Mouse (Mus musculus) effector memory CD4-positive, alpha-beta T cell, adult 7 months (primary cell): ENCODE measurements around the gene Cox11. TPM values are rescaled to one million over a fixed set of nuclear protein-coding genes. Genes with fewer than 3 reads are reported as not detected.

Source experiments
- polyA plus RNA-seq: library from polyadenylated mRNA; unstranded; fragments of 100-300 nt; shearing (Covaris generic); gene quantifications from one replicate; pipeline ENCODE4 v1.2.1, GENCODE M21; 2017

Gene Cox11
- 30.2 TPM for polyA plus RNA-seq

GRCm38 (mm10) chr11:90637440-90638311 is at the start of gene Cox11, which contains the start of gene Stxbp4:
Gene Cox11, plus strand, starts transcription at chr11:90638173.
Gene Stxbp4, minus strand, starts transcription at chr11:90638084.

GRCm38 (mm10) chr11:90687460-90688416 is 49.8 kb downstream of the Cox11 start, which contains the start of gene Tom1l1:
Gene Tom1l1, minus strand, starts transcription at chr11:90688366.

Other genes starting within 250 kb of the Cox11 start
- gene Hlf, start 247.3 kb upstream of the Cox11 start, polyA plus RNA-seq, result 7.7 TPM
- gene Stxbp4, start 89 bp upstream of the Cox11 start, polyA plus RNA-seq, result 6.1 TPM
- 1.1 TPM for gene Tom1l1, start 50.2 kb downstream of the Cox11 start, polyA plus RNA-seq